Mouse (Mus musculus) lung, adult 18-20 months (tissue): ENCODE measurements at regions not wholly inside any gene's neighbourhood (a gene's known extent, or its start where the extent isn't known, plus 50 kb on each side); places are given as distances from the start of the nearest gene placed in this dataset.

Experiments used
- DNase-seq, 2 experiments: peaks; one replicate each; pipeline ENCODE4 v3.0.0; 2022; ENCODE audit warnings: mixed read lengths in 2 of 2

DNA sequence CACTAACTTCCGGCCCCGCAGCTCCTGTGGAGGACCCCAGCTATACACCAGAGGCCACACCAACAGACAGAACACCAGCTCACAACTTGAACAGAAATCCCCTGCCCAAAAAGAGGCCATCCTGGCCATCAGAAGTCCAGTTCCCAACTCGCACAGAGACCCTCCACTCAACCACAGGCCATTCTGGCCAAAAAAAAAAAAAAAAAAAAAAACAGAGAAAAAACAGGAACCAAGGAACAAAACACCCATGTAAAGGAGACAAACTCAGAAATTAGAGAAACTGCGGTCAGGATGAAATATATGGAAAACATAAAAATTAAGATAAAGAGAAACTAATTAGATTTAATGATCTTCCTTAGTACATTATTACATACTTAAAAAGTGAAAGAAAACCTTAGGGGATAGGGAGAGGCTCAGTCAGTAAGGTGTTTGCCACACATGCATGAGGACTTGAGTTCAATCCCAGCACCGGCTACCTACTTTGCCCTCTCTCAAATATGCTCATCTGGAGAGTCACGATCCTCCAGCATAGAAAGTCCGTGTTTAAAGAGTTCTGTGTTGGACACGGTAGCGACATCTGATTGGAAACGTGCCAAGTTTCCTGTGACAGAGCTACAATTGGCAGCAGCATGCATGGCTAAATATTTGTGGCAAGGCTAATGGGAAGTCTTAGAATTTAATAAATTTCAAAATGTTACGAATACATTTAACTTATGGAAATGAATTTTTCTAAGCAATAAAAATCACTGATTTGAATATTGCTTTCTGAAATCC lies 51.9 kb upstream of the Pde7b start:
- peak in 1 of 2 experiments; percentile 6 for DNase-seq

DNA sequence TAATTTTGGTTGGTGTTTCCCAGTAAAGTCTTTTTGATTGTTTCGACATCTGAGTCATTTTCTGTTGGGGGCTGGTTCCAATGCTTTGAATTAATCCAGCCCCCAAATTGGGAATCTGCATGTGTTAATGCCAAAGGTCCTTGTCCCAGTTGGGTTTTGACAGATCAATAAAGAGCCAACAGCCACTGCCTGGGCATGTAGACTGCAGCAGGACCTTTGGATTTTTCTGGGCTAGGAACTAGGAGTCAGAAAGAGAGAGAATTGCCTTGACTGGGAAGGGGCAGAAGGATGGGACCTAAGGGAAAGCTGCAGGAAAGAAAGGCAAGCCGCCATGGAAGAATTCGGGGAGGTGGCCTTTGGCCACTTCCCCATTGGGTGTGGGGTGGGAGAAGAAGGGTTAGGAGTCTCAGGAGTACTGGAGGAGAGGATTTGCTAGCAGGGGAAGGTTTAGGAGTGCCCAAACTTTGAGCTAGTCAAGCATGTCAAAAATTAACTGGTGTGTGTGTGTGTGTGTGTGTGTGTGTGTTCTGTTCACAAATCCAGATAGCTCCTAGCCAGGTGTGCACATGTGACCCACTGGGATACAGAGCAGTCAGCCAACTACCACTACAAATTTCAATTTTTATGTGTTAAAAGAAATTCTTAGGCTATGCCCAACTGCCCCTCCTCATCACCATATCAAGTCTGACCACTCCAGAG lies 51.0 kb upstream of the Pde7b start:
- no peak for DNase-seq
